Comparison of ENCODE assay signal across 8 mouse cellular contexts in genomic region chr13:58359304-58359653, GRCm38 (mm10). TPM values are rescaled to one million over a fixed set of nuclear protein-coding genes. Genes with fewer than 3 reads are reported as not detected.
DNase-seq lines count a peak whose midpoint lies in the region; ATAC-seq and TF ChIP-seq lines count a peak whose summit lies in the region.

No protein-coding gene starts in this region.

- intact Hi-C loops in left cerebral cortex, adult 2 months (cut with DNase I) = no loop called here
- intact Hi-C loops in left cerebral cortex, postnatal 4 days (cut with DNase I) = no loop called here

- ATAC-seq in embryonic facial prominence, embryonic 14.5 days (ENCODE audit: low read depth) = peak; percentile 76
- peak; percentile 81 for ATAC-seq in intestine, embryonic 16.5 days

- H3K4me3 ChIP-seq in left cerebral cortex, adult 2 months = peak overlapping the region; percentile 54
- H3K4me3 ChIP-seq in embryonic facial prominence, embryonic 14.5 days (ENCODE audit: low read depth, low read length) = peak overlapping the region; percentile 69
- peak overlapping the region; percentile 67 for H3K4me3 ChIP-seq in intestine, embryonic 16.5 days (ENCODE audit: low read length)
- peak overlapping the region; percentile 3 for H3K4me3 ChIP-seq in myocyte

- no peaks in the 10 kb centered on the region for H3K4me1 ChIP-seq in embryonic facial prominence, embryonic 14.5 days (ENCODE audit: control insufficient read depth, insufficient read depth, low read length)
- H3K4me1 ChIP-seq in intestine, embryonic 16.5 days (ENCODE audit: control insufficient read depth, insufficient read depth, low read length) = peaks cover 3% of the 10 kb centered on the region

- no peak for TF ChIP-seq POLR2A in myocyte (IDR thresholded peaks at IDR 0.05; ENCODE audit: insufficient read length, low read depth)

- TF ChIP-seq CTCF in left cerebral cortex, adult 2 months (IDR thresholded peaks at IDR 0.05) = no peak

- H3K9me3 ChIP-seq in embryonic facial prominence, embryonic 14.5 days (ENCODE audit: control insufficient read depth, low read length) = no peaks in the 10 kb centered on the region
- H3K9me3 ChIP-seq in intestine, embryonic 16.5 days (ENCODE audit: control insufficient read depth, low read length) = no peaks in the 10 kb centered on the region

- H3K27ac ChIP-seq in left cerebral cortex, adult 2 months = no peak overlapping the region
- no peak overlapping the region for H3K27ac ChIP-seq in embryonic facial prominence, embryonic 14.5 days (replicated peaks; ENCODE audit: low read depth, low read length)
- peak overlapping the region; percentile 77 for H3K27ac ChIP-seq in intestine, embryonic 16.5 days (ENCODE audit: low read length)

- peak overlapping the region; percentile 67; the same call in 1 of the 2 replicates for H3K9ac ChIP-seq in embryonic facial prominence, embryonic 14.5 days (ENCODE audit: low read depth, low read length)
- peak overlapping the region; percentile 67 for H3K9ac ChIP-seq in intestine, embryonic 16.5 days (ENCODE audit: low read depth, low read length)

- peak overlapping the region; percentile 86 for H3K4me2 ChIP-seq in embryonic facial prominence, embryonic 14.5 days (ENCODE audit: low read depth, low read length)
- peak overlapping the region; percentile 95 for H3K4me2 ChIP-seq in intestine, embryonic 16.5 days (ENCODE audit: low read depth, low read length)
- H3K4me2 ChIP-seq in myocyte (ENCODE audit: low read depth) = peak overlapping the region; percentile 65

- DNase-seq in left cerebral cortex, adult 2 months (ENCODE audit: extremely low spot score in 1 of 2, low spot score in 2 of 2) = no peak
- no peak for DNase-seq in left cerebral cortex, postnatal 4 days
- no peak for DNase-seq in embryonic facial prominence, embryonic 14.5 days (ENCODE audit: low spot score)
- DNase-seq in ovary, postnatal 14 days (ENCODE audit: low spot score) = no peak
- no peak for DNase-seq in embryo, embryonic 10 days (ENCODE audit: low spot score)
- DNase-seq in left cerebral cortex, adult 11 months (ENCODE audit: low spot score) = no peak

- H3ac ChIP-seq in myocyte (ENCODE audit: control insufficient read depth, insufficient read length) = peak overlapping the region; percentile 23

- H3K27me3 ChIP-seq in embryonic facial prominence, embryonic 14.5 days (replicated peaks; ENCODE audit: control insufficient read depth, insufficient read depth, low read length) = no peaks in the 10 kb centered on the region
- no peaks in the 10 kb centered on the region for H3K27me3 ChIP-seq in intestine, embryonic 16.5 days (replicated peaks; ENCODE audit: control insufficient read depth, insufficient read depth, low read length)
- no peaks in the 10 kb centered on the region for H3K27me3 ChIP-seq in myocyte (ENCODE audit: control insufficient read depth, insufficient read depth, insufficient read length)

- 4% methylated on average over 7 of the region's 7 CpGs for WGBS in embryonic facial prominence, embryonic 14.5 days
- WGBS in intestine, embryonic 16.5 days = 5% methylated on average over 7 of the region's 7 CpGs

- no peaks in the 10 kb centered on the region for H3K79me2 ChIP-seq in myocyte (ENCODE audit: control insufficient read depth, insufficient read depth)

- no peaks in the 10 kb centered on the region for H3K36me3 ChIP-seq in embryonic facial prominence, embryonic 14.5 days (ENCODE audit: control insufficient read depth, insufficient read depth, low read length)
- H3K36me3 ChIP-seq in intestine, embryonic 16.5 days (ENCODE audit: control insufficient read depth, insufficient read depth, low read length) = no peaks in the 10 kb centered on the region
- no peaks in the 10 kb centered on the region for H3K36me3 ChIP-seq in myocyte (ENCODE audit: control insufficient read depth, insufficient read depth)

TF ChIP-seq in myocyte, 11 proteins besides CTCF, POLR2A, EP300 and RAD21:
- no peak for TF ChIP-seq USF1 (IDR thresholded peaks at IDR 0.05; ENCODE audit: low read depth)
- TF ChIP-seq TCF12 (IDR thresholded peaks at IDR 0.05; ENCODE audit: insufficient read depth, poor library complexity, severe bottlenecking) = no peak
- TF ChIP-seq TCF3 (IDR thresholded peaks at IDR 0.05; ENCODE audit: insufficient read length, low read depth) = no peak
- no peak for TF ChIP-seq MYOG (IDR thresholded peaks at IDR 0.05; ENCODE audit: control insufficient read depth in 1 of 3, insufficient read depth in 1 of 3, insufficient read length in 2 of 3, low read depth in 2 of 3)
- TF ChIP-seq POLR2AphosphoS2 (IDR thresholded peaks at IDR 0.05; ENCODE audit: insufficient read length, low read depth) = no peak
- TF ChIP-seq MAX (IDR thresholded peaks at IDR 0.05; ENCODE audit: low read depth) = no peak
- TF ChIP-seq SRF (IDR thresholded peaks at IDR 0.05; ENCODE audit: control insufficient read depth, insufficient read length, low read depth) = no peak

RNA-seq across cellular contexts. Expression of gene Kif27, which starts 0.4 kb away (rescaled TPM):
- 1 to 10 TPM; 2.4 to 3.5 TPM for total RNA-seq in left cerebral cortex, adult 2 months (2021)
- 1 to 10 TPM; 3.3 to 3.8 TPM for total RNA-seq in left cerebral cortex, postnatal 4 days (2021)
- 0.98 and 1.7 TPM in 2 replicates for polyA plus RNA-seq in embryonic facial prominence, embryonic 14.5 days (2014; fragmentation: Nextera tagmentation; extraction: Ambion mirVana)
- polyA plus RNA-seq in intestine, embryonic 16.5 days (2015; fragmentation: Nextera tagmentation; extraction: Ambion mirVana) = 0.32 and 0.66 TPM in 2 replicates
- 0.08 TPM for polyA plus RNA-seq in myocyte (2012; fragmentation: generic; extraction: Trizol)

RNA-seq across cellular contexts. Expression of gene 2210016F16Rik, which starts 25.7 kb away (rescaled TPM):
- total RNA-seq in left cerebral cortex, adult 2 months (2021) = 1 to 10 TPM; 7.1 to 7.4 TPM
- total RNA-seq in left cerebral cortex, postnatal 4 days (2021) = 1 to 10 TPM; 7.1 to 8.0 TPM
- 29.1 and 30.3 TPM in 2 replicates for polyA plus RNA-seq in embryonic facial prominence, embryonic 14.5 days (2014; fragmentation: Nextera tagmentation; extraction: Ambion mirVana)
- 48.7 and 55.7 TPM in 2 replicates for polyA plus RNA-seq in intestine, embryonic 16.5 days (2015; fragmentation: Nextera tagmentation; extraction: Ambion mirVana)
- polyA plus RNA-seq in myocyte (2012; fragmentation: generic; extraction: Trizol) = 3.7 TPM

RNA-seq across cellular contexts. Expression of gene Rmi1, which starts 42.8 kb away (rescaled TPM):
- total RNA-seq in left cerebral cortex, adult 2 months (2021) = 10 to 100 TPM; 13.4 to 15.9 TPM
- 10 to 100 TPM; 12.1 to 13.8 TPM for total RNA-seq in left cerebral cortex, postnatal 4 days (2021)
- polyA plus RNA-seq in embryonic facial prominence, embryonic 14.5 days (2014; fragmentation: Nextera tagmentation; extraction: Ambion mirVana) = 22.6 and 23.5 TPM in 2 replicates
- polyA plus RNA-seq in intestine, embryonic 16.5 days (2015; fragmentation: Nextera tagmentation; extraction: Ambion mirVana) = 20.2 and 20.8 TPM in 2 replicates
- 5.2 TPM for polyA plus RNA-seq in myocyte (2012; fragmentation: generic; extraction: Trizol)

RNA-seq across cellular contexts. Expression of gene Hnrnpk, which starts 43.9 kb away (rescaled TPM):
- 100 to 1,000 TPM; 566 to 576 TPM for total RNA-seq in left cerebral cortex, adult 2 months (2021)
- 100 to 1,000 TPM; 907 to 963 TPM for total RNA-seq in left cerebral cortex, postnatal 4 days (2021)
- polyA plus RNA-seq in embryonic facial prominence, embryonic 14.5 days (2014; fragmentation: Nextera tagmentation; extraction: Ambion mirVana) = 1,259 and 1,407 TPM in 2 replicates
- polyA plus RNA-seq in intestine, embryonic 16.5 days (2015; fragmentation: Nextera tagmentation; extraction: Ambion mirVana) = 1,107 and 1,211 TPM in 2 replicates
- 289 TPM for polyA plus RNA-seq in myocyte (2012; fragmentation: generic; extraction: Trizol)

Comparison
In these comparisons a context has a peak if more than half of its experiments do, and no peak if none do; other contexts are left out.
1. H3K4me3 ChIP-seq: peak in every context shown above with its lines; median percentile 69 in embryonic facial prominence, embryonic 14.5 days; 67 in intestine, embryonic 16.5 days; 54 in left cerebral cortex, adult 2 months; 3 in myocyte.